Mouse (Mus musculus) heart, embryonic 13.5 days (tissue): Measurements from ENCODE around the gene Mavs. TPM values are rescaled to one million over a fixed set of nuclear protein-coding genes. Genes with fewer than 3 reads are reported as not detected.

ENCODE experiments used
- ATAC-seq: fragments of 200-750 bp; cut with Nextera tagmentation; 2 replicates; pipeline ENCODE4 v1.8.0; 2017; ENCODE audit warnings: moderate TSS enrichment; ENCODE audit not compliant: insufficient number of reproducible peaks, low FRiP score, low TSS enrichment; ENCODE audit errors: extremely low read depth
- H3K27ac ChIP-seq: fragments of 300-500 bp; sonication (generic); replicated peaks from 2 replicates; pipeline ENCODE4 v1.5.1; 2015; ENCODE audit warnings: moderate library complexity, mild to moderate bottlenecking, inconsistent platforms
- H3K27me3 ChIP-seq: fragments of 300-500 bp; sonication (generic); replicated peaks from 2 replicates; pipeline ENCODE4 v1.6.1; 2015; ENCODE audit warnings: mild to moderate bottlenecking, inconsistent platforms
- H3K36me3 ChIP-seq: fragments of 300-500 bp; sonication (generic); 2 replicates; pipeline ENCODE4 v1.6.1; 2015; ENCODE audit warnings: mild to moderate bottlenecking, inconsistent platforms
- H3K4me1 ChIP-seq: fragments of 300-500 bp; sonication (generic); 2 replicates; pipeline ENCODE4 v1.6.1; 2015; ENCODE audit warnings: inconsistent platforms
- H3K4me2 ChIP-seq: fragments of 300-500 bp; sonication (generic); 2 replicates; pipeline ENCODE4 v1.6.1; 2015; ENCODE audit warnings: inconsistent platforms, mild to moderate bottlenecking, moderate library complexity
- H3K4me3 ChIP-seq: fragments of 300-500 bp; sonication (generic); 2 replicates; pipeline ENCODE4 v1.5.1; 2015; ENCODE audit warnings: moderate library complexity, mild to moderate bottlenecking, inconsistent platforms
- H3K9ac ChIP-seq: fragments of 300-500 bp; sonication (generic); 2 replicates; pipeline ENCODE4 v1.6.1; 2015; ENCODE audit warnings: inconsistent platforms, mild to moderate bottlenecking, moderate library complexity
- H3K9me3 ChIP-seq: fragments of 300-500 bp; sonication (generic); 2 replicates; pipeline ENCODE4 v1.6.1; 2016; ENCODE audit warnings: inconsistent platforms
- WGBS: fragments of 180-500 bp; shearing (Covaris S2); methylation state at CpG from one replicate; pipeline ENCODE4 v1.1.7; 2015; ENCODE audit warnings: mixed read lengths; 5-methylcytosine and 5-hydroxymethylcytosine counted together
- polyA plus RNA-seq: library from polyadenylated mRNA; unstranded; fragments of >200 nt; fragmentation: Nextera tagmentation; extraction: Ambion mirVana; gene quantifications from 2 replicates; pipeline ENCODE4 v1.2.1, GENCODE M21; 2015

The Mavs gene
- 18.8 and 20.1 TPM in 2 replicates for polyA plus RNA-seq

DNA sequence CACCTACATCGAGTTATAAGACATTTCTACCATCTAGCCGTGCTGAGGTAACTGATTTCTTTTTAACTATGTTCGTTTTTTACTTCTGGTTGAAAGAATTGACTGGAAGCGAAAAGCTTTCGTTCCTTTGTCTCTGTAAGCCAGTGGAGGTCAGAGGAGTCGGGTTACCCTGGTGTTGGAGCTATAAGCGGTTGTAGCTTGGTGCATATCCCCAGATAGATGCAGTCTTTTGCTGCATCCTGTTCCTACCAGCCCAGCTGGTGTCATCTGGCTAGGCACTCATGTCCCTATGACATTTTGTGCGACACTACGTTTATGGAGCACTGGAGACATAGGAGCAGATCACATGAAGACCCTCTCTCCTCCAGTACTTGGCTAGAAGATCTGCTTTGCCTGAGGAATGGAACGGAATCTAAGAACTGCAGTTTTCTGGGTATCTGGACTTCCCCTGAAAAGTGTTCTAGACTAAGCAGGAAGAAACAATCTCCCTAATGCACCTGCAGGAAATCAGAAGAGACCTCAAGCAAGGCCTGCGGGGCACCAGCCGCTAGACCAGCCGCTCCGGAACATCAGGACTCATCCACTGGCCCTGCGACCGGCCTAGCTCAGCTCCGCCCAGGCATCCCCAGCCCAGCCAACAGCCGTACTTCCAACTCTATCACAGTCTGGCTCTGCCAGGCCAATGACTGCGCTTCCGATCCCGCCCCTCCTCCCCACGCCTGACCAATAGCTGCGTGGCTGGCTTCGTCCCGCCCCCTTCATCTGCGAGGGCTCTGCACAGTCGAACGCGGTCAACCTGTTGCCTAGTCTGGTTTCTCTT lies at the start of gene Mavs:
Mavs (plus strand) TSS at position 757 of the 820 bp plus-strand sequence.
- Histone ChIP-seq H3K27ac (peak within 1 kb of the TSS; percentile 72), H3K36me3 (peaks cover 8% of the 10 kb centered on the region), H3K4me1 (peaks cover 29% of the 10 kb centered on the region), H3K9ac (peak within 1 kb of the TSS; percentile 90), H3K27me3 (no peaks in the 10 kb centered on the region), H3K4me2 (peak within 1 kb of the TSS; percentile 91), H3K9me3 (no peaks in the 10 kb centered on the region), H3K4me3 (peak within 1 kb of the TSS; percentile 67)
- 14% methylated on average over 29 of the region's 29 CpGs for WGBS
- ATAC-seq: peak; percentile 99

DNA sequence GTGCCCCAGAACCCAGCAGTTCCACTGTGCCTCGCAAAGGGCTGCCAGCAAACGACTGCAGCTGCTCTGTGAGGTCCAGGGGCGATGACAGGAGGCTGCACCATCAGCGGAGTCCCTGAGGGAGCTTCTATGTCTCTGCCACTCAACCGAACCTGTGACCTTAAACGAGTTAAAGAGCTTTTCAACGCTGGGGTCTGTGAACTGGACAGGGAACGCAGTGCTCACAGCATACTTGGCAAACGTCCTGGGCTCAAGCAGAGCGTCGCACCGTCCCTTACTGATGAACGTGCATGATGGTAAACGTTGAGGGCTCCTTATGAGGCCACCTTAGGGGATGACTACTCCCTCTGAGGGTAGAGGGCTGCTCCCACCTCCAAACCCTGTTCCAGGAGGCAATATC lies 47.5 kb upstream of the Mavs start:
- peaks cover 23% of the 10 kb centered on the region for H3K36me3 ChIP-seq

GRCm38 (mm10) chr2:131186771-131187601 lies 46.9 kb upstream of the Mavs start, which contains the start of the genes Cdc25b and Spef1:
TSS of gene Cdc25b (plus strand) at chr2:131186949.
TSS of gene Spef1 (minus strand) at chr2:131187282.
- ATAC-seq: peak; percentile 80
- H3K4me1 ChIP-seq: peaks cover 50% of the 10 kb centered on the region
- WGBS: under 1% methylated on average over 43 of the region's 43 CpGs

More for the DNA sequence above, 47.5 kb upstream of the Mavs start:
- Histone ChIP-seq H3K4me3 (peak overlapping the region; percentile 73), H3K4me1 (peaks cover 50% of the 10 kb centered on the region), H3K27ac (peak overlapping the region; percentile 95), H3K27me3 (peaks cover 4% of the 10 kb centered on the region; the same call in 1 of the 2 replicates), H3K9me3 (no peaks in the 10 kb centered on the region), H3K4me2 (peak overlapping the region; percentile 95), H3K9ac (peak overlapping the region; percentile 92)
- peak; percentile 56; the same call in 1 of the 2 replicates for ATAC-seq
- 1% methylated on average over 14 of the region's 14 CpGs for WGBS

DNA sequence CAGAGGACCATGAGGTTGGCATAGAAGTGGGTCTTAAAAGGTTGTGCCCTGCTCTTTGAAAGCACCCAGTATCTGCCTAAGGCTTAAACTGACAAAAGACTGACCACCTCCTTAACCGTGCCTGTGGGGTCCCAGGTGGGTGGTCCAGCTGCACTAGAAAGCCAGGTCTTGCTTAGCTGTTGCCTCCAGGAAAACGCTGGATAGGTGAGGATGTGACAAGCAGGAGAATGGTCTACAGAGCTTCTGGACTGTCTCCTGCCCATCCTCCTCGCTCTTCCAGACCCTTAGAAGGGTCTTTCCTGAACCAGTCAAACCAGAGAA lies 46.3 kb upstream of the Mavs start:
- WGBS: 31% methylated on average over 3 of the region's 3 CpGs
- H3K27me3 ChIP-seq: peaks cover 4% of the 10 kb centered on the region; the same call in 1 of the 2 replicates

More at GRCm38 (mm10) chr2:131186771-131187601, 46.9 kb upstream of the Mavs start, which contains the start of the genes Cdc25b and Spef1:
- Histone ChIP-seq H3K4me3 (peak within 1 kb of the TSS; percentile 73), H3K9me3 (no peaks in the 10 kb centered on the region), H3K27ac (peak within 1 kb of the TSS; percentile 95), H3K9ac (peak within 1 kb of the TSS; percentile 92), H3K4me2 (peak within 1 kb of the TSS; percentile 95), H3K27me3 (peaks cover 4% of the 10 kb centered on the region; the same call in 1 of the 2 replicates), H3K36me3 (peaks cover 30% of the 10 kb centered on the region)

DNA sequence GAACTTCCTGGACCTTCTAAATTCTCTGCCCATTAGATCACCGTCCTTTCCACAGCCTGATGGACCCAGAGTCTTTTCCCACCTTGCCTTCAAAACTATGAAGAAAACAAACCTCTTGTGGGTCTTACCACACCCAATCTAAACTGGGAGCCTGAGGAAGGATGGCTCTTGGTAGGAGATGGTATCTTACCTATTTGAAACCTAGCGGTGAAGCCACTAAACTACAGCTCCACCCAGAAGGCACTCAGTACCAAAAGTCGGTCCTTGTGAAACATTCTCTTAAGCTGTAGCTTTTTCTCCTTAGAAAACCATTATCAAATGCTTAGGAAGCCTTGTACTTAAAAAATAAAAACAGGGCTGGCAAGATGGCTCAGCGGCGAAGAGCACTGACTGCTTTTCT lies 45.6 kb upstream of the Mavs start:
- Histone ChIP-seq H3K27ac (no peak overlapping the region), H3K4me2 (peak overlapping the region; percentile 95; the same call in 1 of the 2 replicates), H3K36me3 (peaks cover 42% of the 10 kb centered on the region), H3K4me3 (no peak overlapping the region; the same call in 1 of the 2 replicates), H3K4me1 (peaks cover 50% of the 10 kb centered on the region), H3K9ac (peak overlapping the region; percentile 92; the same call in 1 of the 2 replicates), H3K9me3 (no peaks in the 10 kb centered on the region), H3K27me3 (peaks cover 4% of the 10 kb centered on the region; the same call in 1 of the 2 replicates)
- WGBS: 86% methylated on average over 5 of the region's 5 CpGs
- no peak for ATAC-seq

More for the DNA sequence above, 46.3 kb upstream of the Mavs start:
- peaks cover 34% of the 10 kb centered on the region for H3K36me3 ChIP-seq
- peak overlapping the region; percentile 73 for H3K4me3 ChIP-seq
- peaks cover 50% of the 10 kb centered on the region for H3K4me1 ChIP-seq
- ATAC-seq: no peak
- peak overlapping the region; percentile 92 for H3K9ac ChIP-seq
- H3K9me3 ChIP-seq: no peaks in the 10 kb centered on the region
- peak overlapping the region; percentile 95; the same call in 1 of the 2 replicates for H3K27ac ChIP-seq
- peak overlapping the region; percentile 95 for H3K4me2 ChIP-seq

- Histone ChIP-seq H3K27ac (0 out of 2 replicates have a peak overlapping the region, but pooled peaks have one; percentile 7), H3K27me3 (peaks cover 4% of the 10 kb centered on the region; the same call in 1 of the 2 replicates), H3K36me3 (peaks cover 56% of the 10 kb centered on the region), H3K9me3 (no peaks in the 10 kb centered on the region), H3K4me1 (peaks cover 50% of the 10 kb centered on the region), H3K9ac (no peak overlapping the region), H3K4me2 (peak overlapping the region; percentile 29), H3K4me3 (no peak overlapping the region)
- 50% methylated on average over 5 of the region's 5 CpGs for WGBS
- no peak for ATAC-seq
These were observed 44.1 kb upstream of the Mavs start for GRCm38 (mm10) chr2:131189521-131190309.

GRCm38 (mm10) chr2:131190344-131191004 lies 43.4 kb upstream of the Mavs start:
- Histone ChIP-seq H3K4me2 (peak overlapping the region; percentile 29), H3K9ac (no peak overlapping the region), H3K4me1 (peaks cover 49% of the 10 kb centered on the region), H3K27ac (no peak overlapping the region), H3K4me3 (no peak overlapping the region), H3K27me3 (no peaks in the 10 kb centered on the region; the same call in 1 of the 2 replicates), H3K9me3 (no peaks in the 10 kb centered on the region), H3K36me3 (peaks cover 63% of the 10 kb centered on the region)
- no peak for ATAC-seq
- 56% methylated on average over 10 of the region's 10 CpGs for WGBS

- H3K4me2 ChIP-seq: no peak overlapping the region
- no peaks in the 10 kb centered on the region for H3K9me3 ChIP-seq
- peaks cover 43% of the 10 kb centered on the region for H3K4me1 ChIP-seq
- WGBS: 71% methylated on average over 7 of the region's 7 CpGs
- H3K36me3 ChIP-seq: peaks cover 67% of the 10 kb centered on the region
- H3K27me3 ChIP-seq: no peaks in the 10 kb centered on the region; the same call in 1 of the 2 replicates
- H3K4me3 ChIP-seq: no peak overlapping the region
- no peak overlapping the region for H3K27ac ChIP-seq
- ATAC-seq: no peak
- H3K9ac ChIP-seq: no peak overlapping the region
These were observed 42.9 kb upstream of the Mavs start for GRCm38 (mm10) chr2:131191005-131191390.

DNA sequence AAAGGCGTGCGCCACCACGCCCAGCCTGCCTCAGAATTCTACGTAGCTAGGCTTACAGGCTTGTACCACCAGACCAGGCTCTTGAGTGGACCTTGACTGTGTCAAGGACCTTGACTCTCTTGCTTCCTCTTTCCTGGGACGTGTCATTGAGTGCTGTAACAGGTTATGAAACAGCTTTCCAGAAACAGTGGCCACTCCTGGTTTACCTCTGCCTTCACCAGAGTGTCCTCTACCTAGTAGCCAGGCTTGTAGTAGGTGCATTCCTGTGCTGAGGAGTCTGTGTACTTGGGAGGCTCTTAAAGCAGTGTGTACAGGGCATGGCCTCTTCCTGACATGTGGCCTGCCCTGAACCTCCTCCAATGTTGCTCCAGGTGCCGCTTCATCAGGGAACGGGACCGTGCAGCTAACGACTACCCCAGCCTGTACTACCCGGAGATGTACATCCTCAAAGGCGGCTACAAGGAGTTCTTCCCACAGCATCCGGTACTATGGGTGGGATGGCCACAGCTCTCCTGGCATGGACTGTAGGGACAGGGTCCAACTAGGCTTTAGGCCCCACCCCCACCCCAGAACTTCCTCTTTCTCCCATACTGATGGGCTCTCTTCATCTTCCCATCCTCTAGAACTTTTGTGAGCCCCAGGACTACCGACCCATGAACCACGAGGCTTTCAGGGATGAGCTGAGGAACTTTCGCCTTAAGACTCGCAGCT lies 37.1 kb upstream of the Mavs start:
- H3K36me3 ChIP-seq: peaks cover 76% of the 10 kb centered on the region
- H3K4me1 ChIP-seq: no peaks in the 10 kb centered on the region
- ATAC-seq: no peak
- H3K9ac ChIP-seq: no peak overlapping the region
- H3K27ac ChIP-seq: no peak overlapping the region
- H3K4me2 ChIP-seq: no peak overlapping the region
- H3K4me3 ChIP-seq: no peak overlapping the region
- H3K27me3 ChIP-seq: no peaks in the 10 kb centered on the region; the same call in 1 of the 2 replicates
- no peaks in the 10 kb centered on the region for H3K9me3 ChIP-seq
- 88% methylated on average over 16 of the region's 16 CpGs for WGBS
